Mouse (Mus musculus) CH12.LX (cell line): ENCODE measurements around the gene Dmac2. TPM values are rescaled to one million over a fixed set of nuclear protein-coding genes. Genes with fewer than 3 reads are reported as not detected.

Experiments used
- DNase-seq: peaks from one replicate; pipeline ENCODE4 v3.0.0-alpha.2; 2013; ENCODE audit errors: extremely low read depth
- H3K27ac ChIP-seq: 2 replicates; pipeline ENCODE4 v1.5.1; 2012; ENCODE audit warnings: low read depth, mild to moderate bottlenecking, control low read depth, moderate library complexity; ENCODE audit not compliant: insufficient read depth
- H3K27me3 ChIP-seq: replicated peaks from 2 replicates; pipeline ENCODE3; 2012; ENCODE audit warnings: inconsistent platforms
- H3K36me3 ChIP-seq, 2 experiments: replicated peaks in 1 of 2; 2 replicates each; pipeline versions ENCODE3 to v1.6.1; 2012; ENCODE audit warnings: inconsistent platforms in 1 of 2, low read length in 1 of 2, mild to moderate bottlenecking in 1 of 2, mixed read lengths in 1 of 2, moderate library complexity in 1 of 2; ENCODE audit not compliant: control insufficient read depth in 1 of 2, insufficient read depth in 1 of 2
- H3K4me1 ChIP-seq, 2 experiments: 2 replicates each; pipeline ENCODE4 v1.6.1; 2012; ENCODE audit warnings: inconsistent platforms in 1 of 2, moderate library complexity in 1 of 2; ENCODE audit not compliant: insufficient read depth in 2 of 2, control insufficient read depth in 1 of 2
- H3K4me2 ChIP-seq: 2 replicates; pipeline ENCODE4 v1.6.1; 2012; ENCODE audit warnings: low read depth, mild to moderate bottlenecking, control low read depth; ENCODE audit not compliant: poor library complexity, insufficient read depth, severe bottlenecking
- H3K4me3 ChIP-seq, 3 experiments: fragments of 150-350 bp in 1 of 3; sonication (generic) in 1 of 3; replicated peaks in 1 of 3; 2 replicates each; pipeline versions ENCODE3 to v1.5.1; 2011 to 2012; ENCODE audit warnings: low read depth in 2 of 3, low read length in 2 of 3, mild to moderate bottlenecking in 2 of 3, moderate library complexity in 2 of 3, control low read depth in 1 of 3, improper control_type of control experiment in 1 of 3, inconsistent platforms in 1 of 3, mixed read lengths in 1 of 3; ENCODE audit not compliant: poor library complexity in 1 of 3
- H3K79me2 ChIP-seq: replicated peaks from 2 replicates; pipeline ENCODE4 v1.6.1; 2012; ENCODE audit warnings: mild to moderate bottlenecking, moderate library complexity; ENCODE audit not compliant: control insufficient read depth, poor library complexity, insufficient read depth, severe bottlenecking; ENCODE audit errors: extremely low read depth
- H3K9ac ChIP-seq: 2 replicates; pipeline ENCODE4 v1.6.1; 2012; ENCODE audit warnings: low read depth, mild to moderate bottlenecking, control low read depth, moderate library complexity; ENCODE audit not compliant: insufficient read depth
- H3K9me3 ChIP-seq: replicated peaks from 2 replicates; pipeline ENCODE3; 2012; ENCODE audit warnings: low read length, inconsistent platforms, mixed read lengths
- BHLHE40 ChIP-seq: IDR thresholded peaks from 2 replicates; pipeline ENCODE4 v1.6.1; 2011; ENCODE audit warnings: mild to moderate bottlenecking, low read depth, low read length, improper control_type of control experiment
- CHD1 ChIP-seq: IDR thresholded peaks from 2 replicates; pipeline ENCODE4 v1.6.1; 2012; ENCODE audit warnings: low read depth, low read length, improper control_type of control experiment, inconsistent platforms
- CHD2 ChIP-seq: IDR thresholded peaks from 2 replicates; pipeline ENCODE4 v1.6.1; 2011; ENCODE audit warnings: low read length, improper control_type of control experiment
- CTCF ChIP-seq, 2 experiments: IDR thresholded peaks in 1 of 2; conservative IDR thresholded peaks in 1 of 2; 2 replicates each; pipeline ENCODE4 v1.5.1; 2011 to 2012; ENCODE audit warnings: low read depth in 2 of 2, low read length in 2 of 2, improper control_type of control experiment in 1 of 2, inconsistent platforms in 1 of 2, mild to moderate bottlenecking in 1 of 2, moderate library complexity in 1 of 2
- ELF1 ChIP-seq: IDR thresholded peaks from 2 replicates; pipeline ENCODE4 v1.6.1; 2014; ENCODE audit warnings: low read depth, mild to moderate bottlenecking, inconsistent platforms, low read length, improper control_type of control experiment
- EP300 ChIP-seq: IDR thresholded peaks from 2 replicates; pipeline ENCODE4 v1.6.1; 2011; ENCODE audit warnings: low read length, improper control_type of control experiment
- ETS1 ChIP-seq: conservative IDR thresholded peaks from 2 replicates; pipeline ENCODE4 v1.6.1; 2012; ENCODE audit warnings: low read depth, mild to moderate bottlenecking, inconsistent platforms, low read length, improper control_type of control experiment, moderate library complexity
- GABPA ChIP-seq: IDR thresholded peaks from 2 replicates; pipeline ENCODE4 v1.6.1; 2012; ENCODE audit warnings: low read depth, low read length, improper control_type of control experiment, inconsistent platforms; ENCODE audit not compliant: insufficient replicate concordance
- HCFC1 ChIP-seq: IDR thresholded peaks from 2 replicates; pipeline ENCODE4 v1.6.1; 2012; ENCODE audit warnings: low read depth, mild to moderate bottlenecking, inconsistent platforms, low read length, improper control_type of control experiment
- IRF4 ChIP-seq: IDR thresholded peaks from 2 replicates; pipeline ENCODE4 v1.6.1; 2014; ENCODE audit warnings: low read depth, mild to moderate bottlenecking, inconsistent platforms, low read length, improper control_type of control experiment
- JUN ChIP-seq: IDR thresholded peaks from 2 replicates; pipeline ENCODE4 v1.6.1; 2011; ENCODE audit warnings: low read depth, mild to moderate bottlenecking, low read length, improper control_type of control experiment, moderate library complexity; ENCODE audit not compliant: insufficient read depth
- JUND ChIP-seq: conservative IDR thresholded peaks from 2 replicates; pipeline ENCODE4 v1.6.1; 2011; ENCODE audit warnings: low read depth, low read length, improper control_type of control experiment
- KAT2A ChIP-seq: IDR thresholded peaks from 2 replicates; pipeline ENCODE4 v1.6.1; 2012; ENCODE audit warnings: low read length, improper control_type of control experiment, inconsistent platforms; ENCODE audit not compliant: insufficient replicate concordance
- MAFK ChIP-seq: IDR thresholded peaks from 2 replicates; pipeline ENCODE4 v1.6.1; 2011; ENCODE audit warnings: low read length, improper control_type of control experiment; ENCODE audit not compliant: insufficient replicate concordance
- MAX ChIP-seq: IDR thresholded peaks from 2 replicates; pipeline ENCODE4 v1.6.1; 2011; ENCODE audit warnings: low read length, improper control_type of control experiment
- MEF2A ChIP-seq: IDR thresholded peaks from 2 replicates; pipeline ENCODE4 v1.6.1; 2014; ENCODE audit warnings: low read depth, mild to moderate bottlenecking, inconsistent platforms, low read length, improper control_type of control experiment, borderline replicate concordance
- MXI1 ChIP-seq: IDR thresholded peaks from 2 replicates; pipeline ENCODE4 v1.6.1; 2011; ENCODE audit warnings: mild to moderate bottlenecking, low read depth, low read length, improper control_type of control experiment
- MYC ChIP-seq: IDR thresholded peaks from 2 replicates; pipeline ENCODE4 v1.6.1; 2011; ENCODE audit warnings: low read depth, mild to moderate bottlenecking, improper control_type of control experiment, low read length
- NRF1 ChIP-seq: IDR thresholded peaks from 2 replicates; pipeline ENCODE4 v1.6.1; 2014; ENCODE audit warnings: low read depth, mild to moderate bottlenecking, inconsistent platforms, low read length, improper control_type of control experiment, moderate library complexity
- PAX5 ChIP-seq: IDR thresholded peaks from 2 replicates; pipeline ENCODE4 v1.6.1; 2012; ENCODE audit warnings: low read length, inconsistent platforms, mixed read lengths
- POLR2AphosphoS2 ChIP-seq: IDR thresholded peaks from 2 replicates; pipeline ENCODE4 v1.6.1; 2011; ENCODE audit warnings: low read depth, low read length, improper control_type of control experiment
- RAD21 ChIP-seq: IDR thresholded peaks from 2 replicates; pipeline ENCODE4 v1.6.1; 2011; ENCODE audit warnings: low read depth, mild to moderate bottlenecking, low read length, improper control_type of control experiment, moderate library complexity
- RCOR1 ChIP-seq: conservative IDR thresholded peaks from 2 replicates; pipeline ENCODE4 v1.6.1; 2012; ENCODE audit warnings: low read depth, mild to moderate bottlenecking, inconsistent platforms, low read length, improper control_type of control experiment
- SIN3A ChIP-seq: IDR thresholded peaks from 2 replicates; pipeline ENCODE4 v1.6.1; 2012; ENCODE audit warnings: low read length, improper control_type of control experiment, inconsistent platforms
- SMC3 ChIP-seq: IDR thresholded peaks from 2 replicates; pipeline ENCODE4 v1.6.1; 2011; ENCODE audit warnings: low read depth, low read length, improper control_type of control experiment
- TBP ChIP-seq: conservative IDR thresholded peaks from 2 replicates; pipeline ENCODE4 v1.6.1; 2011; ENCODE audit warnings: low read depth, low read length, improper control_type of control experiment
- TCF12 ChIP-seq: IDR thresholded peaks from 2 replicates; pipeline ENCODE4 v1.6.1; 2014; ENCODE audit warnings: low read depth, mild to moderate bottlenecking, inconsistent platforms, low read length, improper control_type of control experiment
- UBTF ChIP-seq: IDR thresholded peaks from 2 replicates; pipeline ENCODE4 v1.6.1; 2012; ENCODE audit warnings: low read depth, mild to moderate bottlenecking, inconsistent platforms, low read length, improper control_type of control experiment, moderate library complexity
- USF2 ChIP-seq: conservative IDR thresholded peaks from 2 replicates; pipeline ENCODE4 v1.6.1; 2011; ENCODE audit warnings: low read depth, low read length, improper control_type of control experiment
- ZC3H11A ChIP-seq: IDR thresholded peaks from 2 replicates; pipeline ENCODE4 v1.6.1; 2012; ENCODE audit warnings: low read depth, mild to moderate bottlenecking, inconsistent platforms, low read length, improper control_type of control experiment
- ZKSCAN1 ChIP-seq: IDR thresholded peaks from 2 replicates; pipeline ENCODE4 v1.6.1; 2012; ENCODE audit warnings: low read depth, inconsistent platforms, low read length, improper control_type of control experiment, borderline replicate concordance
- ZMIZ1 ChIP-seq: IDR thresholded peaks from 2 replicates; pipeline ENCODE4 v1.6.1; 2012; ENCODE audit warnings: low read depth, mild to moderate bottlenecking, inconsistent platforms, low read length, improper control_type of control experiment
- dilution Hi-C: fragments of 300-500 bp; cut with MboI; formaldehyde crosslinking; loops from 2 replicates; pipeline ENCODE4 v1.14.3; 2020; ENCODE audit warnings: low sequenced_read_pairs; ENCODE audit not compliant: extremely low pct_unique_long_range_greater_than_20kb, extremely low pct_ligation_motif_present
- in situ Hi-C: fragments of 300-500 bp; cut with MboI; formaldehyde crosslinking; loops from 3 replicates; pipeline ENCODE4 v1.14.3; 2019; ENCODE audit warnings: low sequenced_read_pairs, low pct_ligation_motif_present, low pct_unique_long_range_greater_than_20kb, mixed read lengths
- polyA plus RNA-seq: library from polyadenylated mRNA; unstranded; fragments of >175 nt; gene quantifications from 2 replicates; pipeline ENCODE4 v1.2.1, GENCODE M21; 2012; ENCODE audit warnings: low read depth; ENCODE audit not compliant: insufficient read length
- total RNA-seq, 2 experiments: library from RNA; depleted of rRNA; stranded (reverse); fragments of 300-350 nt in 1 of 2; fragments of >200 nt in 1 of 2; gene quantifications; 2 replicates each; pipeline ENCODE4 v1.2.3; 2012 to 2014

Dmac2 gene
- total and polyA plus RNA-seq, 3 experiments, result 18.7 to 35.0 (median 19.8) TPM

GRCm38 (mm10) chr7:25632679-25633078 lies 13.5 kb downstream of the Dmac2 start:
- in situ Hi-C loops (no loop called here), dilution Hi-C loops (no loop called here)
- peak; percentile 10 for DNase-seq
- H3K27ac ChIP-seq, result no peak overlapping the region
- no peak overlapping the region for H3K4me3 ChIP-seq
- H3K9me3 ChIP-seq, result no peaks in the 10 kb centered on the region
- H3K27me3 ChIP-seq, result no peaks in the 10 kb centered on the region
- H3K9ac ChIP-seq, result no peak overlapping the region
- H3K4me1 ChIP-seq, result peaks cover 13 to 35% of the 10 kb centered on the region in 2 experiments
- H3K36me3 ChIP-seq, result peaks cover 0 to 38% of the 10 kb centered on the region in 2 experiments
- H3K4me2 ChIP-seq, result no peak overlapping the region
- no peaks in the 10 kb centered on the region for H3K79me2 ChIP-seq
- TF ChIP-seq PAX5, result no peak
- TF ChIP-seq ZC3H11A, result no peak
- TF ChIP-seq ZMIZ1, result no peak
- no peak for TF ChIP-seq ZKSCAN1
- TF ChIP-seq MYC, result no peak
- no peak for TF ChIP-seq ELF1
- TF ChIP-seq GABPA, result no peak
- TF ChIP-seq HCFC1, result no peak
- no peak for TF ChIP-seq RAD21
- no peak for TF ChIP-seq MAX
- no peak for TF ChIP-seq KAT2A
- no peak for TF ChIP-seq SMC3
- no peak for TF ChIP-seq EP300

- peak; percentile 69 for DNase-seq
- no peaks in the 10 kb centered on the region for H3K9me3 ChIP-seq
- no peak overlapping the region for H3K4me3 ChIP-seq
- in situ Hi-C loops (no loop called here), dilution Hi-C loops (no loop called here)
- H3K9ac ChIP-seq, result no peak overlapping the region
- no peak overlapping the region for H3K4me2 ChIP-seq
- no peak overlapping the region for H3K27ac ChIP-seq
- no peaks in the 10 kb centered on the region for H3K27me3 ChIP-seq
- peaks cover 0 to 31% of the 10 kb centered on the region in 2 experiments for H3K36me3 ChIP-seq
- H3K4me1 ChIP-seq, result peaks cover 13 to 35% of the 10 kb centered on the region in 2 experiments
- no peaks in the 10 kb centered on the region for H3K79me2 ChIP-seq
- TF ChIP-seq CTCF (conservative IDR thresholded peaks at IDR 0.05 in 1 of 2, IDR thresholded peaks at IDR 0.05 in 1 of 2; ENCODE audit: low read depth in 2 of 2, low read length in 2 of 2), result no peak
- TF ChIP-seq GABPA, result no peak
- no peak for TF ChIP-seq CHD1
- no peak for TF ChIP-seq ZKSCAN1
- TF ChIP-seq UBTF, result no peak
- TF ChIP-seq MEF2A, result no peak
- TF ChIP-seq TCF12, result peak; percentile 35; the same call in 1 of the 2 replicates
- TF ChIP-seq JUN, result no peak
- TF ChIP-seq ZC3H11A, result no peak
- TF ChIP-seq HCFC1, result no peak
- TF ChIP-seq IRF4, result no peak
- no peak for TF ChIP-seq RCOR1
- TF ChIP-seq MAX, result no peak
- peak; percentile 56; the same call in 1 of the 2 replicates for TF ChIP-seq SIN3A
- peak; percentile 54 for TF ChIP-seq BHLHE40
- TF ChIP-seq ZMIZ1, result no peak
- TF ChIP-seq NRF1, result no peak
- no peak for TF ChIP-seq TBP
- peak; percentile 36; the same call in 1 of the 2 replicates for TF ChIP-seq EP300
- no peak for TF ChIP-seq USF2
- TF ChIP-seq JUND, result no peak
- TF ChIP-seq ELF1, result no peak
- TF ChIP-seq CHD2, result no peak
- no peak for TF ChIP-seq SMC3
- no peak for TF ChIP-seq MAFK
- no peak for TF ChIP-seq MYC
- no peak for TF ChIP-seq PAX5
- no peak for TF ChIP-seq POLR2AphosphoS2
- 0 out of 2 replicates have a peak, but pooled peaks have one; percentile 31 for TF ChIP-seq MXI1
- peak; percentile 46 for TF ChIP-seq ETS1
These were observed 17.2 kb downstream of the Dmac2 start for GRCm38 (mm10) chr7:25636373-25636772.
